Mouse (Mus musculus): ENCODE measurements around the gene Wnt11.

Gene Wnt11

DNA sequence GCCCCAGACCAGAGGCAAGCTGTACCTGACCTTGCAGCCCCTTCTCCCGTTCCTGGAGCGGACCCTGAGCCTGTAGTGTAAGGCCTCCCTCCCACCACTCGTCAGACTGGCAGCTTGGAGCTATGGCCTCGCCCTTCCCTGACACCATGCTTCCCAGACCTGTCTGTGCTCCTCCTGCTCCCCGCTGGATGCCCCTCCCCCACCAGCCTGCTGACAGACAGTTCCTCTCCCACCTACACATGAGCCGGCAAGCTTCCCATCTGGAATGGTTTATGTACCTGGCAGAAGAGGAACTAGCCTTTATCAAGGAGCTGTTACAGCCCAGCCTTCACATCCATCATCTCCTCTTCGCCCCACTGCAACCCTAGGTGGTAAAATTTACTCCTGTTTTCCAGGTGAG lies 6.0 kb upstream of the Wnt11 start:
- DNase-seq (ENCODE audit: low spot score in 2 of 2): no peak

DNA sequence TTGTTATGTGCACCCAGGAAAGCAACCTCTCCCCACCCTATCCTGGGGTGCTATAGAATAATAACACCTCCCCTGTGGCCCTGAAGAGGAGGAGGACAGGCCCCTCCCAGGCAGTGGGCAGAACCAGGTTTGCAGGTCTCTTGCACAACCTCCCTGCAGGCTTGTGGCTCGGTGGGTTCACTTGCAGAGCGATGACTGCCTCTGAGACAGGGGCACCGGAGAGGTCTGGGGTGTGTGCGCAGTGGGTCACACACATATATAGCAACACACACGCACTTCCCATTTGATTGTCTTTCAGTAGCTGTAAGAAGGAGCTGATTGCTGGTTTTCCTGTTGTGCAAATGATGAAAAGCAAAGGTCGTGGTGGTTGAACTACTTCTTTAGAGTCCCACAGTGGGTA lies 3.6 kb upstream of the Wnt11 start:
- DNase-seq (ENCODE audit: low spot score in 2 of 2): no peak

DNA sequence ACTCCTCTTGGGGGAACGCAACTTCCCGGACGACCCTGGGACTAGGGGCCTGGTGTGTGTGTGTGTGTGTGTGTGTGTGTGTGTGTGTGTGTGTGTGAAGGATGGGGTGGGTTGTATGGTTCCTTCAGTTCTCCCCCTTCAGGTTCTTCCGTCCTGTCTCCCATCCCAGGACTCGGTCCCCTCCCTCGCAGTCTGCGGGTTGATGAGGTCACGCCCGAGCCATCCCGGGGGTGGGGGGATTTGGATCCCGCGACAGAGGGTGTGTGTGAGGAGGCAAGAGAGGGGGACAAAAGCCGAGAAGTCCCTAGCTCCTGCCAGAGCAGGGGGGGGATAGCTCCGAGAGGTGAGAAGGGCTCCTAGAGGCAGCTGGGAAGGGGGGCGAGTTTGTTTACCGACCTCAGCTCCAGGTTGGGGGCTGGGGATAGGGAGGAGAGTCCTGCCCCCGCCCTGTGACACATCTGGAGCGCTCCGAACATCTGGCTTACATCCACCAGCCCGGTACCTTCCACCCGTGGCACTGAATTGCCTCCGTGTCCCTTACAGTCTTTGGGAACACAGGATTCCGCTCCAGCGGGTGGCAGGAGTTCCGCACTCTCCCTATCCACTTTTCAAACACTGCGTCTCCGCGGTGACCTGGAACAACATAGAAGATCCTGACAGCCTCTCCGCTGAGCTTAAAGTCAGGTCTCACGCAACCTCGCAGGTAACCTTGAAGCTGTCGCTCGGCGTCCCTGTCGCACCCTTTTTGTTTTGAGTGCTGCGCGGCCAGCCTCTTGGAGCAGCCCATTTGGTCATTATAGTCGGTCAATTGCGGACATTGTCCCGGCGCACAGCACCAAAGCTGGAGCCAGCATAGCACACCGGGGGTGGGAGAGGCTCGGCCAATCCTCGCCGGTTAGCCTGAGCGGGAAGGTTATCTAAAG lies 868 bp downstream of the Wnt11 start:
- no peak for DNase-seq (ENCODE audit: low spot score in 2 of 2)

DNA sequence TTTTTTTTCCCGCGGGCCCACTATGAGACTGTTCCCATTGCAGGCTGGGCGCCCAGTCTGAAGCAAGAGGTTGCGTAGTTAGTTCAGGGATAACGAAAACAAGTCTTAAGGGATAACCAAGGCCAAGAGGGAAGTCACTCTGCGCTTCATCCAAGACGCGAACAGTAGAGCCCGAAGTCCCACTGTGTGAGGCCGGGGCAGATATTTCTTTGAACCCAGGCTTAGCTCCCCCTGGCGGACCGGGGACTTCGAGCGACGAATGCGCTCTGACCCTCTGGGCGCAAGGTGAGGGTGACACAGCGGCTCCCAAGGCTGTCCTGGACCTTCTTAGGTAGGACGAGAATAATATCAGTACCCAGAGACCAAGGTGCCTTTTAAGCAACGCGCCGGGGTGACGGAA lies 1.7 kb downstream of the Wnt11 start:
- peak; percentile 49 to 69 for DNase-seq (ENCODE audit: low spot score in 2 of 2)

DNA sequence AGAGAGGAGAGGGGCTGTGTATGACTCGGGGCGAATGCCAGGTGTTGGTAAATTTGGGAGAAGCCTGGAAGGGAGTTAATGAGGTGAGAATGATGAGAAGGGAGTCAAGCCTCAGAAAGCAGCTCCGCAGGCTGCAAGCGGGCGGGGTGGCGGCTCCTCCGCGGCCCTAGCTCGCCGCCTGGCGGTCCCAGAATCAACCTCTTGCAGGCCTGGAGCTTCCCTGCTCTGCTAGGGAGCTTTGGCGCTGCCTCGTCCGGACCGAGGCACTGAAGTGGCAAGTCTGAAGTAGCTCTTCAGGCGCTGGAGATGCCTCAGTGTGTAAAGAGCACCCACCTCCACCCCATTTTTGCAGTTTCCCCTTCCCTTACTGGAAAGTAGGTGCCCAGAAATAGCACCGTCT lies 3.0 kb downstream of the Wnt11 start:
- peak in 1 of 2 experiments; percentile 47 for DNase-seq (ENCODE audit: low spot score in 2 of 2)

- DNase-seq (ENCODE audit: low spot score in 2 of 2): no peak
These were observed 3.8 kb downstream of the Wnt11 start for GRCm38 (mm10) chr7:98838729-98839141.

- DNase-seq (ENCODE audit: low spot score in 2 of 2): no peak
These were observed 4.4 kb downstream of the Wnt11 start for GRCm38 (mm10) chr7:98839312-98839711.

- no peak for DNase-seq (ENCODE audit: low spot score in 2 of 2)
These were observed 5.9 kb downstream of the Wnt11 start for GRCm38 (mm10) chr7:98840771-98841170.

DNA sequence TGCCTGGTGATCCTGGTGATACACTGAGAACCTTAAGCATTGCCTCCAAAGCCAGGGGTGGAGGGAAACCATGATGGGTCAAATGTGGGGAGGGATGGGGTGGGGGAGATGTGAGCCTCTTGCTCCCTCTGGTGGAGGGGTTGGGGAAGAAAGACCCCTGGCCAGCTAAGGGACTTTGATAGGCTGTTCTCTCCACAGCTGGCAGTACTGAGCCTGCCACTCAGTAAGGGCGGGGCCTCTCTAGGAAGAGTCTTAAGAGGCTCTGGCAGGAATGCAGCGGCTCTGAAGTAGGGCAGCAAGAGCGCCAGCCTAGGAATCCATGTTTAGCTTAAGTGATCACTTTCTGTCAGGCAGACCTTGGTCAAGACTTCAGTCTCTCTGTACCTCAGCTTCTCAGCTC lies 6.9 kb downstream of the Wnt11 start:
- no peak for DNase-seq (ENCODE audit: low spot score in 2 of 2)

GRCm38 (mm10) chr7:98842997-98843396 lies 8.1 kb downstream of the Wnt11 start:
- DNase-seq (ENCODE audit: low spot score in 2 of 2): no peak

DNA sequence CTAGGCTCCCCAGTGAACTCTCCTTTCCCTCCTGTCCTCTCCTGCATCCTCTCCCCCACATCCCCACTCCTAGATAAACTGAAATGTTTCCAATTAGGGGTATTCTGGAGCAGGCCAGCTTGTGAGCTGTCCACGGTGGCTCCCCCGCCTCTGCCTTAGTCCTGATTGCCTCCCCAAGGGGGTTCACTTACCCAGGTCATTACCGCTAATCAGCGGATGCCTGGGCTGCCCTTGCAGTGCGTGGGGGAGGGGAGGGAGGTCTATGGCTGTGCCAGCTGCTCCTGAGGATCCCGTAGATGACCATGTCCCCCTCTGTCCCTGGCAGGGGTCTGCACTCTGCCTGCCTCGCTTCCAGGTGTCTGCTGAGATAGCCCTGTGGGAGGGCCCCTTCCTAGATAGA lies 8.7 kb downstream of the Wnt11 start:
- no peak for DNase-seq (ENCODE audit: low spot score in 2 of 2)

DNA sequence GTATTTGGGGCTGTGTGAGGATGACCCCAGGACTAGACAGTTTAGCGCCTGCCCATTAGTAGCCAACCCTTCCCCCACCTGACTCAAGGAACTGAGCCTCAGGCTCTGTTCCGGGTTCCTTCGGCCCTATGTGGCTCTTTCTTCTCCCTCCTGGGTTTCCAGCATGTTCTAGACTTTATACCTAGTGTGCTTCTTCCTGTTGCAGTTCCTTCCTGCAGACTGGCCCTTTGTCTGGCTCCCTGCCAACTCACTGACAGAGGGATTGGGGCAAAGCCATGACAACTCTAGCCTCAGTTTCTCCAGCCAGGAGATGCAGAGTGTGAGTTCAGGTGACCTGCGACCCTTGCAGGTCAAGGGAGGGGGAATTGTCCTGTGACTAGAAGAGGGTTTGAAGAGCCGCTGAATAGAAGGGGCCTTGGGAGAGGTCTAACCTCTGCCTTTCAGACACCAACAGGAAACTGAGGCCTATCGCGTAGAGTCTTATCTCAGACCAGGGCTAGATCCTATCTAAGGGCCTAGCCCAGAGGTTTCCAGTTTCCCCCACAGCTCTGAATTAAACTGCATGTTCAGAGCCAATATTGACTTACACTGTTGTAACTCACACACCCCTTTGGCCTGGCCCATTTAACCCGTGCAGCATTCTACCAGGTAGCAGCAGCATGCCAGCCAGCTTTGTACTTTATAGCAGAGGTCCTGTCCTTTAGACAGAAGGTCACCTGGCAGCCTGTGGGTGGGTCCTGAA lies 14.2 kb downstream of the Wnt11 start:
- no peak for DNase-seq (ENCODE audit: low spot score in 2 of 2)

GRCm38 (mm10) chr7:98850388-98850787 lies 15.5 kb downstream of the Wnt11 start:
- no peak for DNase-seq (ENCODE audit: low spot score in 2 of 2)

DNA sequence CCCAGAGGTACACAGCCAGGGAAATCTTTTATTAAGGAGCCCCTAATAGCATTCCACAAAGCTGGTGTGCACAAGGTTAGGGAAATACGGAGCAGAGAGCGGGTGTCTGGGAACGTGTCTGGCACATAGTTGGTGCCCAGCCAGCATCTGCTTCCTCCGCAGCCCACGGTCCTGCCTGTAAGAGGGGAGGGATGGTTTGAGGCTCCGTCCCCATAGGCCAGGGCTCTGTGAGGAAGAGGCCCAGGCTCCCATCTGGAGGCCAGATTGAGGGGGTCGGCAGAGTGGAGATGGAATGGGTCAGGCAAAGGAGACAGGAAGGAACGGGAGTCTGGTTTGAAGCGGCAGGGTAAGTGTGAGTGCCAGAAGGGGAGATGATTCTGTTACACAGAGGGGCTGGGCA lies 16.3 kb downstream of the Wnt11 start:
- DNase-seq (ENCODE audit: low spot score in 2 of 2): no peak

DNA sequence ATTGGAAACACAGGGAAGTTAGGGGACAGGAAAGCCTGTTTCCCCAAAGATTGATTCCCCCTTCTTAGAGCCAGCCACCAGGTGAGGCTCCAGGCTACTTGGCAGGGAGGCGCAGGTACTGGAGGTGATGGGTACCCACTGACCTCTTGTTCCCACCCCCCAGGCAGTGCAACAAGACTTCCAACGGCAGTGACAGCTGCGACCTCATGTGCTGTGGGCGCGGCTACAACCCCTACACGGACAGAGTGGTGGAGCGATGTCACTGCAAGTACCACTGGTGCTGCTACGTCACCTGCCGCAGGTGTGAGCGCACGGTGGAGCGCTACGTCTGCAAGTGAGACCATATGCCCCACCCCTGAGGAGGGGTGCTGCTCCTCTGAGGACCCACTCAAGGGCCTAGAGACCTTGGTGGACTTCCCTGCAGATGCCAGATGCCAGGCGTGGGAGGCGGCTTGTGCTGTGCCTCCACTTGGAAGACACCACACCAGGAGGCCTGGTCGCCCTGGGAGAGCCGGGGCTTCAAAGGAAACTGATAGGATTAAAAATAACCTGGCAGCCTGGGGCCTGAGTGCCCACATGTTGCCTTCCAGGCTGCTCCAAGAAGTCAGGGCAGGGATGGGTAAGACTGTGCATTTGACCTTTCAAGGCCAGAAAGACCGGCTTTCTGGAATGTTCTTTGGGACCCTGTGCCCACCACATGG lies 18.2 kb downstream of the Wnt11 start:
- DNase-seq (ENCODE audit: low spot score in 2 of 2): no peak

GRCm38 (mm10) chr7:98853806-98854205 lies 18.9 kb downstream of the Wnt11 start:
- DNase-seq (ENCODE audit: low spot score in 2 of 2): no peak

GRCm38 (mm10) chr7:98855388-98855787 lies 20.5 kb downstream of the Wnt11 start:
- DNase-seq (ENCODE audit: low spot score in 2 of 2): no peak

- DNase-seq (ENCODE audit: low spot score in 2 of 2): no peak
These were observed 21.2 kb downstream of the Wnt11 start for GRCm38 (mm10) chr7:98856128-98856527.

DNA sequence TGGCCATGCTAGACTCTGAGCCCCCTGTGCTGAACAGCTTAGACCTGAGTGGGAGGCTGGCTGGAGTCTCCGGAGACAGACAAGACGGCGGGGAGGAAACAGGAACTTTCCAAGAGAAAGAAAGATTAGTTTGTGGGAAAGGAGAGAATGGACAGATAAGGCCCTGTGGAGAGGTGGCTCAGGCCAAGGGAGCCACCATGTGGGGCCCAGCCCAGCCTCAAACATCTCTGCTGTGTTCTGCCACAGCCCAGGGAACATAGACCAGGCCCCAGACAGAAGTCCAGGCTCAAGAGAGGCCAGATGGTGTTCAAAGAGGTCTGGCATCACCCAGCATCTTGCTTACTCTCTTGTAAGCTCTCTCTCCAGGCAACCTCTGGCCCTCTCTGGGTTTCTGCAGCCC lies 22.2 kb downstream of the Wnt11 start:
- no peak for DNase-seq (ENCODE audit: low spot score in 2 of 2)

DNA sequence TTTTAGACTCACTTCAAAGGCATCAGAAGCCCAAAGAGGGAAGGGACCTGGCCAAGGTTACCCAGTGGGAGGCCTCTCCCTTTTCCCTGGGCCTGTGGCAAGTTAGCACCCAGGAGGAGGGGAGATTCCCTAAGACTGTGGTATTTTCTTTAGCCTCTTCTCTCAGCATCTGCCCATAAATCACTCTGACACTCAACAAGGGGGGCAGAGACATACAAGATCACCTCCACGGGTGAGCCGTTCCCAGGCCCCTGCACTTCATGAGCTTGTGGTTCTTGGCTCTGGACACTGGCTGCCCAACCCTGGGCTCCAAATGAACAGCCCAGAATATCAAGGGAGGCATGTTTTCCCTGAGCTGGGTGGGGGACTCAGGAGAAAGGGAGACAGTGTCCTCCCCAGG lies 26.1 kb downstream of the Wnt11 start:
- no peak for DNase-seq (ENCODE audit: low spot score in 2 of 2)

GRCm38 (mm10) chr7:98862994-98863393 lies 28.1 kb downstream of the Wnt11 start:
- DNase-seq (ENCODE audit: low spot score in 2 of 2): no peak

DNA sequence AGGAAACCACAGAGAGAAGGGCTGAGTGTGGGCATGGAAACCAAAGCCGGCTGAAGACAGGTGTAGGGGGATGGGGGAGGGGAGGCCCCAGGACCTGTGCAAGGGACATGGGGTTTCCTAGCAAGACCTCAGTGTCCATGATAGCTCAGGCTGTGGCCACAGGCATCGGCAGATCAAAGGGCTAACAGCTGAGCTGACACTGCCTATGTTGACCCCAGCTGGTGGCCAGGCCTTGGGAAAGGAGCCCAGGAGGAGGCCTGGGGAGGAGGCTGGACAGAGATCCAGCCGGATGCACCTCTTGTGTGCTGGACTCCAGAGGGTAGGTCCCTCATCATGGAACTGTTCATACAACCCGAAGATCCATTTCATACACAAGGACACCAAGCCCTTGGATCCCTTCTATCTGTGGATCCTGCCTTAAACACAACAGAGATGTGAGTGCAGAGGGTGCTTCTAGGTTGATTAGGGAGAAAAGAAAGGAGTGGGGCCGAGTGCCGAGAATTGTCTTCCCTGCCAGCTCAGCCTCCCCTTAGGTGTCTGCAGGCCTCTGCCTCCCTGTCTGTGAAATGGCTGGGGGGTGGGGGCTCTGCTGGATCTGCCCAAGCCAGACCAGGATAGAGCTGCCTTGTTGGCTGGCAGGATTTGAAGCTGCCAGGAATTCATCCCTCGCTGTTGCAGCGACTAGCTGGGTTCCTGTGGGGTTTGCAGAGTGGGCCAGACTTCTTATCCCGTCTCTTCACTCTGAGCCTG lies 29.2 kb downstream of the Wnt11 start:
- DNase-seq (ENCODE audit: low spot score in 2 of 2): no peak
